Mouse (Mus musculus): ENCODE data around the gene Fbxw9.
A peak's percentile ranks its signal among the peaks of the same experiment; 100 is the strongest.

- TF ChIP-seq CTCF (IDR thresholded peaks at IDR 0.05 in 2 of 3, conservative IDR thresholded peaks at IDR 0.05 in 1 of 3; ENCODE audit: control insufficient read depth in 1 of 3, insufficient read depth in 1 of 3, low read depth in 2 of 3, low read length in 3 of 3, poor library complexity in 1 of 3, severe bottlenecking in 1 of 3) (no peak), POLR2A (IDR thresholded peaks at IDR 0.05; ENCODE audit: control insufficient read depth in 1 of 2, insufficient read depth in 1 of 2, low read depth in 1 of 2, low read length in 2 of 2, poor library complexity in 1 of 2) (no peak; a peak in 3 of 4 replicates), ZC3H11A (IDR thresholded peaks at IDR 0.05; ENCODE audit: low read depth, low read length) (no peak), CHD2 (IDR thresholded peaks at IDR 0.05; ENCODE audit: low read length) (no peak), ZKSCAN1 (IDR thresholded peaks at IDR 0.05; ENCODE audit: low read depth, low read length) (no peak), SMC3 (IDR thresholded peaks at IDR 0.05; ENCODE audit: low read depth, low read length) (peak; percentile 2; the same call in 1 of the 2 replicates), RAD21 (IDR thresholded peaks at IDR 0.05; ENCODE audit: low read depth, low read length) (no peak), SIN3A (IDR thresholded peaks at IDR 0.05; ENCODE audit: low read length) (peak; percentile 84), MEF2A (IDR thresholded peaks at IDR 0.05; ENCODE audit: extremely low read depth, insufficient replicate concordance, low read depth, low read length, poor library complexity, severe bottlenecking) (no peak)
These were observed 20.8 kb downstream of the Fbxw9 start, which contains the start of gene Wdr83os for GRCm38 (mm10) chr8:85080532-85081215.
